Mouse (Mus musculus): Measurements from ENCODE around the gene Katnb1. TPM values are rescaled to one million over a fixed set of nuclear protein-coding genes. Genes with fewer than 3 reads are reported as not detected.

Katnb1 gene
- polyA plus RNA-seq, 1 experiment from 2014 or later: 4.7 TPM

- no peak overlapping the region for H3K4me3 ChIP-seq (ENCODE audit: low read depth, low read length)
- peak overlapping the region; percentile 39; the same call in 1 of the 2 replicates for H3K27ac ChIP-seq (ENCODE audit: low read depth)
- H3K9me3 ChIP-seq (ENCODE audit: low read length): no peaks in the 10 kb centered on the region
- 0 out of 2 replicates have a peak, but pooled peaks cover 3% of the 10 kb centered on the region for H3K27me3 ChIP-seq (ENCODE audit: insufficient read depth, low read length)
- ATAC-seq: peak; percentile 33
- no peak overlapping the region for H3K9ac ChIP-seq (replicated peaks)
- no peaks in the 10 kb centered on the region for H3K36me3 ChIP-seq (replicated peaks; ENCODE audit: insufficient read depth, low read length)
- no peak for TF ChIP-seq CTCF (IDR thresholded peaks at IDR 0.05; ENCODE audit: low read depth)
- TF ChIP-seq EP300 (IDR thresholded peaks at IDR 0.05; ENCODE audit: low read depth): no peak
- H3K4me2 ChIP-seq (ENCODE audit: low read depth, low read length): peak overlapping the region; percentile 15; the same call in 1 of the 2 replicates
- 68% methylated on average over 6 of the region's 6 CpGs for whole genome bisulfite sequencing (ENCODE audit: insufficient replicate concordance)
- H3K4me1 ChIP-seq (ENCODE audit: insufficient read depth): peaks cover 30% of the 10 kb centered on the region
- no peak for DNase-seq
These were observed 63.0 kb downstream of the Katnb1 start for GRCm38 (mm10) chr8:95143805-95144630.

- H3K4me2 ChIP-seq (ENCODE audit: low read depth, low read length): peak overlapping the region; percentile 15; the same call in 1 of the 2 replicates
- H3K4me1 ChIP-seq (ENCODE audit: insufficient read depth): peaks cover 29% of the 10 kb centered on the region
- ATAC-seq (no peak), DNase-seq (no peak)
- WGBS (ENCODE audit: insufficient replicate concordance): 50% methylated on average over 2 of the region's 2 CpGs
- no peak overlapping the region for H3K9ac ChIP-seq (replicated peaks)
- H3K27ac ChIP-seq (ENCODE audit: low read depth): 0 out of 2 replicates have a peak overlapping the region, but pooled peaks have one; percentile 29
- no peaks in the 10 kb centered on the region for H3K36me3 ChIP-seq (replicated peaks; ENCODE audit: insufficient read depth, low read length)
- TF ChIP-seq EP300 (IDR thresholded peaks at IDR 0.05; ENCODE audit: low read depth): no peak
- no peak for TF ChIP-seq CTCF (IDR thresholded peaks at IDR 0.05; ENCODE audit: low read depth)
- 0 out of 2 replicates have a peak, but pooled peaks cover 3% of the 10 kb centered on the region for H3K27me3 ChIP-seq (ENCODE audit: insufficient read depth, low read length)
- no peak overlapping the region for H3K4me3 ChIP-seq (ENCODE audit: low read depth, low read length)
- H3K9me3 ChIP-seq (ENCODE audit: low read length): no peaks in the 10 kb centered on the region
These were observed 63.6 kb downstream of the Katnb1 start for GRCm38 (mm10) chr8:95144631-95145015.

- no peaks in the 10 kb centered on the region for H3K36me3 ChIP-seq (replicated peaks; ENCODE audit: insufficient read depth, low read length)
- TF ChIP-seq EP300 (IDR thresholded peaks at IDR 0.05; ENCODE audit: low read depth): no peak
- TF ChIP-seq CTCF (IDR thresholded peaks at IDR 0.05; ENCODE audit: low read depth): no peak
- no peak overlapping the region for H3K4me3 ChIP-seq (ENCODE audit: low read depth, low read length)
- 60% methylated on average over 2 of the region's 2 CpGs for WGBS (ENCODE audit: insufficient replicate concordance)
- 0 out of 2 replicates have a peak, but pooled peaks have one; percentile 18 for ATAC-seq
- H3K27me3 ChIP-seq (ENCODE audit: insufficient read depth, low read length): 0 out of 2 replicates have a peak, but pooled peaks cover 3% of the 10 kb centered on the region
- no peak for DNase-seq
- peaks cover 15% of the 10 kb centered on the region for H3K4me1 ChIP-seq (ENCODE audit: insufficient read depth)
- no peak overlapping the region for H3K9ac ChIP-seq (replicated peaks)
- H3K4me2 ChIP-seq (ENCODE audit: low read depth, low read length): no peak overlapping the region
- H3K27ac ChIP-seq (ENCODE audit: low read depth): no peak overlapping the region
- no peaks in the 10 kb centered on the region for H3K9me3 ChIP-seq (ENCODE audit: low read length)
These were observed 65.2 kb downstream of the Katnb1 start for GRCm38 (mm10) chr8:95146044-95146745.

- TF ChIP-seq EP300 (IDR thresholded peaks at IDR 0.05; ENCODE audit: low read depth) (no peak), CTCF (IDR thresholded peaks at IDR 0.05; ENCODE audit: low read depth) (no peak)
- Histone ChIP-seq H3K36me3 (replicated peaks; ENCODE audit: insufficient read depth, low read length) (no peaks in the 10 kb centered on the region), H3K9me3 (ENCODE audit: low read length) (no peaks in the 10 kb centered on the region), H3K27ac (ENCODE audit: low read depth) (no peak overlapping the region), H3K4me3 (ENCODE audit: low read depth, low read length) (no peak overlapping the region), H3K27me3 (ENCODE audit: insufficient read depth, low read length) (0 out of 2 replicates have a peak, but pooled peaks cover 3% of the 10 kb centered on the region), H3K9ac (replicated peaks) (no peak overlapping the region), H3K4me1 (ENCODE audit: insufficient read depth) (peaks cover 9% of the 10 kb centered on the region), H3K4me2 (ENCODE audit: low read depth, low read length) (no peak overlapping the region)
- DNase-seq (no peak), ATAC-seq (no peak)
- 79% methylated on average over 5 of the region's 5 CpGs for WGBS (ENCODE audit: insufficient replicate concordance)
These were observed 65.9 kb downstream of the Katnb1 start for GRCm38 (mm10) chr8:95146846-95147245.

- Histone ChIP-seq H3K27ac (ENCODE audit: low read depth) (no peak overlapping the region), H3K4me2 (ENCODE audit: low read depth, low read length) (no peak overlapping the region), H3K4me1 (ENCODE audit: insufficient read depth) (peaks cover 9% of the 10 kb centered on the region; the same call in 1 of the 2 replicates), H3K9me3 (ENCODE audit: low read length) (no peaks in the 10 kb centered on the region), H3K9ac (replicated peaks) (no peak overlapping the region), H3K27me3 (ENCODE audit: insufficient read depth, low read length) (no peaks in the 10 kb centered on the region), H3K4me3 (ENCODE audit: low read depth, low read length) (no peak overlapping the region), H3K36me3 (replicated peaks; ENCODE audit: insufficient read depth, low read length) (no peaks in the 10 kb centered on the region)
- ATAC-seq: no peak
- WGBS (ENCODE audit: insufficient replicate concordance): 15% methylated on average over 10 of the region's 10 CpGs
- TF ChIP-seq CTCF (IDR thresholded peaks at IDR 0.05; ENCODE audit: low read depth): no peak
- no peak for TF ChIP-seq EP300 (IDR thresholded peaks at IDR 0.05; ENCODE audit: low read depth)
- DNase-seq: no peak
These were observed 68.4 kb downstream of the Katnb1 start for GRCm38 (mm10) chr8:95149426-95149825.

GRCm38 (mm10) chr8:95150608-95151007 lies 69.6 kb downstream of the Katnb1 start:
- Histone ChIP-seq H3K36me3 (replicated peaks; ENCODE audit: insufficient read depth, low read length) (no peaks in the 10 kb centered on the region), H3K27me3 (ENCODE audit: insufficient read depth, low read length) (no peaks in the 10 kb centered on the region), H3K4me2 (ENCODE audit: low read depth, low read length) (no peak overlapping the region), H3K4me3 (ENCODE audit: low read depth, low read length) (no peak overlapping the region), H3K27ac (ENCODE audit: low read depth) (no peak overlapping the region), H3K9ac (replicated peaks) (no peak overlapping the region), H3K4me1 (ENCODE audit: insufficient read depth) (peaks cover 9% of the 10 kb centered on the region; the same call in 1 of the 2 replicates), H3K9me3 (ENCODE audit: low read length) (no peaks in the 10 kb centered on the region)
- WGBS (ENCODE audit: insufficient replicate concordance): 71% methylated on average over 3 of the region's 3 CpGs
- DNase-seq (no peak), ATAC-seq (no peak)
- TF ChIP-seq CTCF (IDR thresholded peaks at IDR 0.05; ENCODE audit: low read depth) (no peak), EP300 (IDR thresholded peaks at IDR 0.05; ENCODE audit: low read depth) (no peak)

Other genes with a start within 250 kb of the Katnb1 start
- 65.6 and 66.1 TPM in 2 replicates for gene Coq9, start 242.9 kb upstream of the Katnb1 start, polyA plus RNA-seq (2015; fragmentation: Nextera tagmentation; extraction: Ambion mirVana)
- gene Ciapin1, start 242.8 kb upstream of the Katnb1 start, polyA plus RNA-seq (2015; fragmentation: Nextera tagmentation; extraction: Ambion mirVana): 36.5 and 39.4 TPM in 2 replicates
- gene Polr2c, start 223.7 kb upstream of the Katnb1 start, polyA plus RNA-seq (2015; fragmentation: Nextera tagmentation; extraction: Ambion mirVana): 50.6 and 52.1 TPM in 2 replicates
- 3.5 and 4.5 TPM in 2 replicates for gene Dok4, start 204.9 kb upstream of the Katnb1 start, polyA plus RNA-seq (2015; fragmentation: Nextera tagmentation; extraction: Ambion mirVana)
- gene Ccdc102a, start 163.1 kb upstream of the Katnb1 start, polyA plus RNA-seq (2015; fragmentation: Nextera tagmentation; extraction: Ambion mirVana): 1.3 and 1.5 TPM in 2 replicates
- 0.13 and 0.18 TPM in 2 replicates for gene Adgrg5, start 157.5 kb upstream of the Katnb1 start, polyA plus RNA-seq (2015; fragmentation: Nextera tagmentation; extraction: Ambion mirVana)
- gene Adgrg1, start 106.4 kb upstream of the Katnb1 start, polyA plus RNA-seq (2015; fragmentation: Nextera tagmentation; extraction: Ambion mirVana): 34.0 and 35.4 TPM in 2 replicates
- 8.9 and 9.6 TPM in 2 replicates for gene Adgrg3, start 63.5 kb upstream of the Katnb1 start, polyA plus RNA-seq (2015; fragmentation: Nextera tagmentation; extraction: Ambion mirVana)
- gene Drc7, start 26.1 kb upstream of the Katnb1 start, polyA plus RNA-seq (2015; fragmentation: Nextera tagmentation; extraction: Ambion mirVana): 0.21 and 0.28 TPM in 2 replicates
- 5.3 and 5.4 TPM in 2 replicates for gene Kifc3, start 121.6 kb downstream of the Katnb1 start, polyA plus RNA-seq (2015; fragmentation: Nextera tagmentation; extraction: Ambion mirVana)
- gene Cngb1, start 225.4 kb downstream of the Katnb1 start, polyA plus RNA-seq (2015; fragmentation: Nextera tagmentation; extraction: Ambion mirVana): 0.08 and 0.29 TPM in 2 replicates
- not detected in 2 replicates for gene Tepp, start 229.4 kb downstream of the Katnb1 start, polyA plus RNA-seq (2015; fragmentation: Nextera tagmentation; extraction: Ambion mirVana)

Data from liver, postnatal 0 days (tissue).